Mouse (Mus musculus) intestine, embryonic 16.5 days (tissue): Measurements from ENCODE around the gene Slc19a1. TPM values are rescaled to one million over a fixed set of nuclear protein-coding genes. Genes with fewer than 3 reads are reported as not detected.

Experiments
- ATAC-seq: fragments of 200-750 bp; cut with Nextera tagmentation; 2 replicates; pipeline ENCODE4 v1.8.0; 2017; ENCODE audit warnings: moderate TSS enrichment, moderate library complexity
- H3K27ac ChIP-seq: fragments of 300-500 bp; sonication (generic); 2 replicates; pipeline ENCODE4 v1.5.1; 2014; ENCODE audit warnings: mild to moderate bottlenecking, low read length
- H3K27me3 ChIP-seq: fragments of 300-500 bp; sonication (generic); replicated peaks from 2 replicates; pipeline ENCODE4 v1.6.1; 2014; ENCODE audit warnings: low read length, control low read depth, mixed read lengths; ENCODE audit not compliant: control insufficient read depth, insufficient read depth
- H3K36me3 ChIP-seq: fragments of 300-500 bp; sonication (generic); 2 replicates; pipeline ENCODE4 v1.6.1; 2014; ENCODE audit warnings: low read length, control low read depth; ENCODE audit not compliant: control insufficient read depth, insufficient read depth
- H3K4me1 ChIP-seq: fragments of 300-500 bp; sonication (generic); 2 replicates; pipeline ENCODE4 v1.6.1; 2014; ENCODE audit warnings: low read length, control low read depth, mixed read lengths; ENCODE audit not compliant: control insufficient read depth, insufficient read depth
- H3K4me2 ChIP-seq: fragments of 300-500 bp; sonication (generic); 2 replicates; pipeline ENCODE4 v1.6.1; 2014; ENCODE audit warnings: low read depth, low read length, control low read depth
- H3K4me3 ChIP-seq: fragments of 300-500 bp; sonication (generic); 2 replicates; pipeline ENCODE4 v1.5.1; 2014; ENCODE audit warnings: mild to moderate bottlenecking, low read length
- H3K9ac ChIP-seq: fragments of 300-500 bp; sonication (generic); 2 replicates; pipeline ENCODE4 v1.6.1; 2014; ENCODE audit warnings: low read depth, low read length
- H3K9me3 ChIP-seq: fragments of 300-500 bp; sonication (generic); 2 replicates; pipeline ENCODE4 v1.6.1; 2016; ENCODE audit warnings: low read length, control low read depth; ENCODE audit not compliant: control insufficient read depth
- WGBS: fragments of 180-500 bp; shearing (Covaris S2); extraction: QIAGEN DNeasy Blood & Tissue Kit; methylation state at CpG from one replicate; pipeline ENCODE4 v1.1.7; 2014; 5-methylcytosine and 5-hydroxymethylcytosine counted together
- polyA plus RNA-seq: library from polyadenylated mRNA; unstranded; fragments of >200 nt; fragmentation: Nextera tagmentation; extraction: Ambion mirVana; gene quantifications from 2 replicates; pipeline ENCODE4 v1.2.1, GENCODE M21; 2015

Slc19a1 gene
- polyA plus RNA-seq, 1 experiment from 2014 or later, result 65.3 TPM

DNA sequence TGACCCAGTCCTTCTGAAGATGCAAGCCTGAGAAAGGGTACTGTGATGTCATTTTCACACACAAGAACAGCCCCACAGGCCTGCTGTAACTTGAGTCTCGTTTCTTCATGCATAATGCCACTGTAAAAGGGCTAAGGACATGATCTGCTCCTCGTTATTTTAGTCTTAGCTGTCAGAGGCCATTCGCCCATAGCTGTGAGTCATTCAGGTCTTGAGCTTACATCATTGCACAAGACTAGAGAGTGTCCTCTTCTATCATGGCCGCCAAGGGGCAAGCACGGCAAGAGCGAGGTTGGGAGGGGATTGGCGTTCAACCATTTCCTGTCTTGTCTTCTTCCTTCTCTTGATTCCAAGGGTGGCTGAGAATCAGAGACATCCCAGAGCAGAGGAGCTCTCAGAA is 16.0 kb upstream of the Slc19a1 start:
- Histone ChIP-seq H3K27ac (no peak overlapping the region), H3K27me3 (no peaks in the 10 kb centered on the region), H3K9ac (no peak overlapping the region), H3K4me3 (no peak overlapping the region), H3K36me3 (no peaks in the 10 kb centered on the region), H3K4me1 (no peaks in the 10 kb centered on the region; the same call in 1 of the 2 replicates), H3K4me2 (no peak overlapping the region), H3K9me3 (no peaks in the 10 kb centered on the region)
- no peak for ATAC-seq
- 83% methylated on average over 7 of the region's 7 CpGs for WGBS

DNA sequence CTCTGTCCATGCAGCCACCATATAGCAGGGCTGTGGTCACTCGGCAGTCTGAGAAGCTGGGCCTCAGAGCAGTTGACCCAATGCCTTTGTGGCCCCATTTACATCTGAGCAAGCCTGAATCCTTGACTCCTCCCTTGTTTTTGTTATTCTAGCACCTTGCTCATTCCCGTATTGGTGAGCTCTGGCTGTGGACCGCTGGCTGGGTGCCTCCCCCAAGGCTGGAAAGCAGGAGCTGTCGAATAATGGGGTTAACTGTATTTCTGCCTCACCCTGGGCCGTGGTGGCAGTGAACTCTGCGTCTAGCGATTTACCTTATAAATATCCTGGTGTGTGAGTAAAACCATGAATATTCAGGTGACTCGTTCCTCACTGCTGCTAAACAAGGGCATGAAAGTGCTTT is 15.5 kb upstream of the Slc19a1 start:
- ATAC-seq, result no peak
- Histone ChIP-seq H3K9me3 (no peaks in the 10 kb centered on the region), H3K9ac (no peak overlapping the region), H3K27me3 (no peaks in the 10 kb centered on the region), H3K4me1 (no peaks in the 10 kb centered on the region; the same call in 1 of the 2 replicates), H3K4me3 (no peak overlapping the region), H3K27ac (no peak overlapping the region), H3K4me2 (no peak overlapping the region), H3K36me3 (no peaks in the 10 kb centered on the region)
- 49% methylated on average over 8 of the region's 8 CpGs for WGBS

DNA sequence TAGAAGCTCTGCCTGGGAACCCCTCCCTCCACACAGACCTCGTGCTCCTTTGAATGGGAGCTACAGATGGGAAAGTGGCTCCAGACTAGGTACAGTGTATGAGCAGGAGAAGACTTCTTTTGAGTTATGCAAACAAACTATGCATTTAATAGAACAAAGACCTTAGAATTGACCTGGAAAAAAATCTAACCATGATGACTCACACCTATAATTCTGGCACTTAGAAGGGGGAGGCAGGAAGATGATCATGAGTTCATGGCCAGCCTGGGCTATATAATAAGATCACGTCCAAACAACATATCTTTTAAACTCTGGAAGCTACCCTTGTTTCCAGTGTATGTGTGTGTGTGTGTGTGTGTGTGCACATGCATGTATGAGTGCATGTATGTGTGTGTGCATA is 15.0 kb upstream of the Slc19a1 start:
- Histone ChIP-seq H3K9me3 (no peaks in the 10 kb centered on the region), H3K36me3 (no peaks in the 10 kb centered on the region), H3K27ac (no peak overlapping the region), H3K4me3 (no peak overlapping the region), H3K27me3 (no peaks in the 10 kb centered on the region), H3K4me2 (no peak overlapping the region), H3K4me1 (no peaks in the 10 kb centered on the region; the same call in 1 of the 2 replicates), H3K9ac (no peak overlapping the region)
- no peak for ATAC-seq
- 65% methylated on average over 2 of the region's 2 CpGs for WGBS

DNA sequence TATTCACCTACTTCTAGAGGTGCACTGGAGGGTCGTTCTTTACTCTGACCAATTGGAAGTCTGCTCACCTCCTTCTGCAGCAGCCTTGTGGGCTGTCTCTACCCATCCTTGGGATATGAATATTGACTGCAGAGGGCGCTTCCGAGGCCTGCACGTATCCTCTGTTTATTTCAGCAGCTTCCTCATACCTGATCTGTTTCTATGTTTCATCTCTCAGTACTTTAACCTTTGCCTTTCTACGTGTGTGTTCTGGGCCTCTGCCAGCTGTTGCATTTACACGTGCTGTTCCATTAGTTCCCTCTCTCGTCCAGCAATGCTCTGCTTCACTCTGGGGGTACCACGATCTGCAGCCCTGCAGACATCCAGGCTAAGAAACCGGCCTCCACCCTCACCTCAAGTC is 14.4 kb upstream of the Slc19a1 start:
- no peak overlapping the region for H3K4me3 ChIP-seq
- H3K4me1 ChIP-seq, result no peaks in the 10 kb centered on the region; the same call in 1 of the 2 replicates
- H3K36me3 ChIP-seq, result no peaks in the 10 kb centered on the region
- H3K27ac ChIP-seq, result peak overlapping the region; percentile 27; the same call in 1 of the 2 replicates
- WGBS, result 37% methylated on average over 9 of the region's 9 CpGs
- H3K4me2 ChIP-seq, result no peak overlapping the region
- no peak overlapping the region for H3K9ac ChIP-seq
- H3K27me3 ChIP-seq, result no peaks in the 10 kb centered on the region
- H3K9me3 ChIP-seq, result no peaks in the 10 kb centered on the region
- peak; percentile 51 for ATAC-seq

DNA sequence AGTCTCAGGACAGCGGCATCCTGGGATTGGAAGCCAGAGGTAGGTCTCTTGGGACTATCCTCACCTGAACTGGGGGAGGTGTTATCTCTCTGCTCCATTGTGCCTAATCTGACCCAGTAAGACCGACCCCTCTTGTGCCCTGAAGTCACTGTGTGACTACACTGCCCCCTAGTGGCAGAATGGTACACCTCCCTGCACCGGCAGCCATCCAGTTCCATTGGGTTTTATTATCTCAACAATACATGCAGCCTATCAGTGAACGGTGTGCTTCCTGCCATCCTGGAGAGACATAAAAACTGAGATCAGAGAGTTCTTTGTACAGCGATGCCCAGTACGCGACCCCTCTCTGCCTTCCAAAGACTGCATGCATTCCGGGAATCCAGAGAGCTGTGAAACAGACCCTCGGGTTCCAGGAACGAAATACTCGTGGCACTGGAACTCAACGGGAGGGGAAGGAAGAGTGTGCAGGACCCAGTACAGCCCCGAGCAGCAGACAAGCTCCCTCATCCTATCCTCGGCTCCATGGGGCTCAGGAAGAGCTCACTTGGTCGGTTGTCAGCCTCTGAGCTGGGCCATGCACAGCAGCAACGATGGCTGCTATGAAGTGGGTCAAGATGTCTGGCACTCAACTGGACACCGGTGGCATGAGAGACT is 10.5 kb upstream of the Slc19a1 start:
- Histone ChIP-seq H3K4me3 (no peak overlapping the region), H3K36me3 (no peaks in the 10 kb centered on the region), H3K27me3 (no peaks in the 10 kb centered on the region), H3K27ac (peak overlapping the region; percentile 55), H3K9me3 (no peaks in the 10 kb centered on the region), H3K4me2 (peak overlapping the region; percentile 34), H3K4me1 (no peaks in the 10 kb centered on the region; the same call in 1 of the 2 replicates), H3K9ac (0 out of 2 replicates have a peak overlapping the region, but pooled peaks have one; percentile 8)
- WGBS, result 34% methylated on average over 17 of the region's 17 CpGs
- ATAC-seq, result peak; percentile 21; the same call in 1 of the 2 replicates

DNA sequence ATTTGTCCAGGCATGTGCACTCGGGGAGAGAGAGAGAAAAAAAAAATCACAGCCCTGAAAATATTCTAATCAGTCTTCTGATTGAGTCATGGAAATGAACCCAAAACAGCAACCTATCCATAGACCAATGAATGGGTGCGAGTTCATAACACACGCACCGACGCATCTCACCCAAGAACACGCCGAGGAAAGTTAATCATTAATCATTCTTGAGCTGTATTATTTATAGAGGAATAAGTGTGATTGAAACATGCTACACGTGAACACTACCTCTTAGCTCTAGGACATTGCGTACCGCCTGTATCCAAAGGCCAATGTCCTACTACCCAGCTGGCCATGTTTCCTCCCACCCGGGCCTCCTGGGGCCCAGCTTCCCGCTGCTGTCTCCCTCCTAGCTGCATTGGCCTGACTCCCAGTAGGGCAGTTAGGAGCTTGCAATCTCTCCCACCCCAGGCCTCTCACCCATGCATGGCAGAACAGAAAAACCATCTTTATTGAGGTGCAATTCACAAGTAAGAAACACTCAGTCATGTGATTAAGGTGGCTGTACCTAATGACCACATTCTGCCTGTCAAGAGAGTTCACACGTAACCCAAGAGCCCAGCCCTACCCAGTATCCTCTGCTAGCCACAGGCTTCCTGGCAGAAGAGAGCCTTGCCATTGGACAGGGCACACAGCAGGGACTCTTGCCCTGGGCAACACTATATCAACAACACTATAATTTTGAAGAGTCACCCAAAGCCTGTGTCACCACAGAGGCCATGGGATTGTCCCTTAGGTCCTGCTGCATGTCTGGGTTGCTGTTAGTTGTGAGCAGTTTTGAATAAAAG is 9.5 kb upstream of the Slc19a1 start:
- WGBS, result 62% methylated on average over 13 of the region's 13 CpGs
- no peak overlapping the region for H3K4me3 ChIP-seq
- no peak overlapping the region for H3K4me2 ChIP-seq
- H3K27me3 ChIP-seq, result no peaks in the 10 kb centered on the region
- peak overlapping the region; percentile 86 for H3K27ac ChIP-seq
- no peaks in the 10 kb centered on the region for H3K9me3 ChIP-seq
- peak; percentile 82 for ATAC-seq
- 0 out of 2 replicates have a peak overlapping the region, but pooled peaks have one; percentile 4 for H3K9ac ChIP-seq
- H3K36me3 ChIP-seq, result no peaks in the 10 kb centered on the region
- no peaks in the 10 kb centered on the region; the same call in 1 of the 2 replicates for H3K4me1 ChIP-seq

DNA sequence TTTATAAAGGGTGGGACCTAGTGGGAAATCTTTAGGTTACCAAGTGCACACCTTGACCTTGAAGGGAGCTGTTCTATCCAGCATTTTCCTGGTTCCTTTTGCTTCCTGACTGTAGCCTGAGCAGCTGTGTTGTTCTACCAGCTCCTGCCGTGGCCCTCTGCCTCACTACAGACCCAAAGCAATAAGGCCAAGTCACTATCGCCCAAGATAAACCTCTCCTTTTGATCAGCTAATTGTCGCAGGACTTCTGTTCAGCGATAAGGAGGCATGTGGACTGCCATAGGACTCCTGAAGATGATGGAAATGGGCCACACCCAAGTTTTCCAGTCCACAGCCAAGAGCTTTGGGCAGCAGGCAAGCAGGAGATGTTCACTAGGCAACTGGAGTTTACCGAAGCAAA is 7.8 kb upstream of the Slc19a1 start:
- no peak overlapping the region for H3K4me2 ChIP-seq
- no peak overlapping the region for H3K9ac ChIP-seq
- no peaks in the 10 kb centered on the region for H3K4me1 ChIP-seq
- peak overlapping the region; percentile 65 for H3K27ac ChIP-seq
- H3K4me3 ChIP-seq, result no peak overlapping the region
- H3K36me3 ChIP-seq, result no peaks in the 10 kb centered on the region
- ATAC-seq, result peak; percentile 66
- 59% methylated on average over 5 of the region's 5 CpGs for WGBS
- H3K9me3 ChIP-seq, result no peaks in the 10 kb centered on the region
- H3K27me3 ChIP-seq, result no peaks in the 10 kb centered on the region

DNA sequence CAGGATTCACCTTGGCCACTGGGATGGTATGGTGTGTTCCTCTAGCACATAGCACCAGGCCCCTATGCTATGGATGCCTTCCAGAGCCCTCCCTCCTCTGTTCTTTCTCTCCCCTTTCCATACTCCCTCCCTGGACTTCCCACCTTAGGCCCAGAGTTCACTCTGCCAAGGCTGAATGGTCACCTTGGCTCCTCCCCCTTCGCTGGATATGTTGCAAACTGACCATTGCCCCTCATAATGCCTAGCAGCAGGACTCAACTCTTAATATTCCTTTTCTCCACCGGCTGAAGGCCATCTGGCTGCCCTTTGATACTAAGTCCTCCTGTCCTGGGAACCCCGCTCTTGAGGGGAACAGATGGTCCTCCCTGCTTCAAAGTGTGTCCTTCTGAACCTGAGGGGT is 5.1 kb upstream of the Slc19a1 start:
- Histone ChIP-seq H3K27ac (0 out of 2 replicates have a peak overlapping the region, but pooled peaks have one; percentile 25), H3K27me3 (no peaks in the 10 kb centered on the region), H3K36me3 (no peaks in the 10 kb centered on the region), H3K4me2 (no peak overlapping the region), H3K9ac (0 out of 2 replicates have a peak overlapping the region, but pooled peaks have one; percentile 35), H3K9me3 (no peaks in the 10 kb centered on the region), H3K4me3 (no peak overlapping the region), H3K4me1 (no peaks in the 10 kb centered on the region; the same call in 1 of the 2 replicates)
- ATAC-seq, result no peak
- 68% methylated on average over 3 of the region's 3 CpGs for WGBS

DNA sequence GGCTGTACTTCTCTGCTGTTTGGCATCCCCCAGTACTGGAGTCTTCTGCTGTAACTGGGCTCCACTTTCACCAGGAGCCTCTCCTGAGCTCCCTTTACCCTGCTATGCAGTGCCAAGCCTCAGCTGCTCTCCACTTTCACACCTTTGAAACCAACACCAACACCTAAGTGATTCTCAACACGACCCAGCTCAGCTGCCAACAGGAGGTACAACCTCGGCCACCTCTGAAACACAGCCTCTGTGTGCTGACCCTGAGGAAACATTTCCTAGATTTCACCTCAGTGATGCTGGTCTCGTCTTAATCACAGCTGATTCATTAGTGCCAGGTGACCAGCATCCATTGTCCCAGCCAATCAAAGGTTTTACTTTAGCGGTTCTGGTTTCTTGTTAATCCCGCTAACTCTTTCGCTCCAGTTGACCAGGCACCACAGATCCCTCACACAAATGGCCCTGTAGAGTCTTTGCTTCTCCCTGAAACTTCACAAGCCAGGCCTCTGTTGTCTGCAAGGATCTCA is 3.2 kb upstream of the Slc19a1 start:
- WGBS, result 74% methylated on average over 6 of the region's 6 CpGs
- H3K27ac ChIP-seq, result peak overlapping the region; percentile 84
- no peak for ATAC-seq

More for the DNA sequence above, 3.2 kb upstream of the Slc19a1 start:
- Histone ChIP-seq H3K4me2 (no peak overlapping the region), H3K9me3 (no peaks in the 10 kb centered on the region), H3K36me3 (no peaks in the 10 kb centered on the region), H3K9ac (no peak overlapping the region), H3K27me3 (no peaks in the 10 kb centered on the region), H3K4me3 (no peak overlapping the region), H3K4me1 (peaks cover 3% of the 10 kb centered on the region; the same call in 1 of the 2 replicates)
